Mouse (Mus musculus) C2C12 (cell line): ENCODE data around the gene Aip.

Source experiments
- CTCF ChIP-seq: IDR thresholded peaks from one replicate; pipeline ENCODE4 v1.5.1; 2011; ENCODE audit not compliant: control insufficient read depth, insufficient read depth, insufficient read length
- MYOD1 ChIP-seq: IDR thresholded peaks from one replicate; pipeline ENCODE4 v1.6.1; 2011; ENCODE audit warnings: low read depth; ENCODE audit not compliant: control insufficient read depth, insufficient read length

GRCm38 (mm10) chr19:4124432-4124831, 1.2 kb downstream of the Aip start:
- TF ChIP-seq CTCF (no peak), MYOD1 (no peak)
